Mouse (Mus musculus) midbrain, embryonic 10.5 days (tissue): ENCODE measurements around the gene Caln1. TPM values are rescaled to one million over a fixed set of nuclear protein-coding genes. Genes with fewer than 3 reads are reported as not detected.
A peak's percentile ranks its signal among the peaks of the same experiment; 100 is the strongest.

Source experiments
- DNase-seq: peaks from one replicate; pipeline ENCODE4 v3.0.0-alpha.2; 2017; ENCODE audit warnings: low spot score
- H3K27ac ChIP-seq: fragments of 300-500 bp; sonication (generic); replicated peaks from 2 replicates; pipeline ENCODE4 v1.5.1; 2016; ENCODE audit warnings: mild to moderate bottlenecking
- H3K27me3 ChIP-seq: fragments of 300-500 bp; sonication (generic); 2 replicates; pipeline ENCODE4 v1.6.1; 2016; ENCODE audit warnings: low read depth, mild to moderate bottlenecking; ENCODE audit not compliant: poor library complexity, severe bottlenecking
- H3K36me3 ChIP-seq: fragments of 300-500 bp; sonication (generic); 2 replicates; pipeline ENCODE4 v1.6.1; 2016; ENCODE audit warnings: mild to moderate bottlenecking, moderate library complexity
- H3K4me1 ChIP-seq: fragments of 300-500 bp; sonication (generic); 2 replicates; pipeline ENCODE4 v1.6.1; 2016
- H3K4me3 ChIP-seq: fragments of 300-500 bp; sonication (generic); 2 replicates; pipeline ENCODE4 v1.5.1; 2016; ENCODE audit warnings: mild to moderate bottlenecking, moderate library complexity
- H3K9me3 ChIP-seq: fragments of 300-500 bp; sonication (generic); replicated peaks from 2 replicates; pipeline ENCODE4 v1.6.1; 2016; ENCODE audit warnings: mild to moderate bottlenecking
- WGBS: fragments of 180-500 bp; shearing (Covaris S2); methylation state at CpG from one replicate; pipeline ENCODE4 v1.1.7; 2016; 5-methylcytosine and 5-hydroxymethylcytosine counted together
- polyA plus RNA-seq: library from polyadenylated mRNA; unstranded; fragments of >200 nt; fragmentation: Nextera tagmentation; extraction: Ambion mirVana; gene quantifications from 2 replicates; pipeline ENCODE4 v1.2.1, GENCODE M21; 2016

The Caln1 gene
- polyA plus RNA-seq, 1 experiment from 2014 or later = 0.33 TPM

DNA sequence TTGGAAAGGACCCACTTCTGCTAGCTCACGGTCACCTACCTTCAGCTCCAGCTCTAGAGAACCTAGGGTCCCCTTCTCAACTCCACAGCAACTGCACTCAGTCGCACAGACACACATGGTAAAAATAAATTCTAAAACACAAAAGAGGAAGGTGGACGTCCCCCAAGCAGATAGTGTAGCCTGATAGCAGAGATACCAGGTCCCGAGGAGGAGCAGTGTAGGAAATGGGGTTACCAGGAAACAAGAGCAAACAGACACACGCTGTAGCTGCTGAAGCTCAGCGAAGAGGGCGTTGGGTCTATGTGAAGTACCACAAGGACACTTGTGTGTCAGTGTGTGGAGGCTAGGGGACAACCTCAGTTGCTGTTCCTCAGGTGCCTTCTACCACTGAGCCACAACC is 24.3 kb upstream of the Caln1 start:
- H3K4me3 ChIP-seq = no peak overlapping the region
- peaks cover 44% of the 10 kb centered on the region for H3K36me3 ChIP-seq
- no peak for DNase-seq
- peaks cover 11% of the 10 kb centered on the region for H3K9me3 ChIP-seq
- no peaks in the 10 kb centered on the region for H3K27me3 ChIP-seq
- 94% methylated on average over 7 of the region's 7 CpGs for WGBS
- H3K4me1 ChIP-seq = no peaks in the 10 kb centered on the region
- no peak overlapping the region for H3K27ac ChIP-seq

DNA sequence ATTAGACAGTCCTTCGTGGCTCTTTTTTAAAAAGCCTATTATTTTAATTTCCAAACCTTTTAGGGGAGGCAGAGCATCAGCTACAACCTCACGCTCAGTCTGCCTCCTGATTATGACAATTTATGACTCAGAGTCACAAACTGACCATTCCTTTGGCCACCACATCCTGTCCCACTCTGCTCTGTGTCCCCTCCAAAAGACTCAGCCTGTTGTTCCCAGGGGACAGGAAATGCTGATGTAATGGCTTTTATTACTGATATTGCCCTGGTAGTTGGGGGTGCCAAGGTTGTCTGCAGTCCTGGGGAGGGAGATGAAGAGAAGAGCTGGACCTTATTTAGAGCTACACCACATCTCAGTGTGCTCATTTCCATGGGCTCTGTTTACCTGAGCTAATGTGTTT is 23.4 kb upstream of the Caln1 start:
- H3K4me1 ChIP-seq = no peaks in the 10 kb centered on the region
- H3K9me3 ChIP-seq = peaks cover 11% of the 10 kb centered on the region
- peaks cover 36% of the 10 kb centered on the region for H3K36me3 ChIP-seq
- no peak overlapping the region for H3K4me3 ChIP-seq
- 97% methylated on average over 2 of the region's 2 CpGs for WGBS
- no peaks in the 10 kb centered on the region for H3K27me3 ChIP-seq
- no peak overlapping the region for H3K27ac ChIP-seq
- no peak for DNase-seq

DNA sequence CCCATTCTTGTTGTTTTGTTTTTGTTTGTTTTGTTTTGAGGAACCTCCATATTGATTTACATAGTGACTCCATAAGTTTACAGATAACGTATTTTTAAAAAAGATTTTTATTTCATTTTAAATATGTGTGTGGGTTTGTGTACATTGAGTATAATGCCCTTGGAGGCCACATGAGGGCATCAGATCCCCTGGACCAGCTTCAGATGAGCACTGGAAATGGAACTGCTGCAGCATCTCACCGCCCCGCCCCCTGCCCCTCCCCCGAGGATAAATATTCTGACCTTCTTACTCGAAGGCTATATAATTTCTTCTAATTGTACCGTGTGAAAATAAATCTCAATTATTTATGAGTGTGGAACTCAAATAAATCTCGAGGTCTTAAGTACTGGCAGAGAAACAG is 14.0 kb upstream of the Caln1 start:
- no peak for DNase-seq
- 68% methylated on average over 7 of the region's 7 CpGs for WGBS
- Histone ChIP-seq H3K4me3 (no peak overlapping the region), H3K9me3 (no peaks in the 10 kb centered on the region), H3K4me1 (no peaks in the 10 kb centered on the region), H3K27ac (no peak overlapping the region), H3K27me3 (no peaks in the 10 kb centered on the region), H3K36me3 (no peaks in the 10 kb centered on the region)

DNA sequence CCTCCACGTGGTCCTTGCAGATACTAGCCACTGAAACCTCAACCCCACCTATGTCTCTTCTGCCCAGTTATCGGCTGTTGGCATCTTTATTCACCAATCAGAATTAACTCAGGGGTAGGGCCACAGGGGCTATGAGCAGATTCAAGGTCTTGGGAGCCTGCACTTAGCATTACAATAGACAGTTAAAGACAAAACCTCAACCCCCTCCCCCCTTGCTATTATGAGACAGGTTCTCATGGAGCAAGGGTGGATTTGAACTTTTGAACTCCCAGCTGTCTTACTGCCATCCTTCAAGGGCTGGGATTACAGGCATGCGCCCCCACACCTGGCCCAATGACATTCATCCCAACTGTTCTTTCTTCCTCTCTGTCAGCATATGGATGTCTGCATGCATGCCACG is 6.1 kb upstream of the Caln1 start:
- Histone ChIP-seq H3K4me1 (peaks cover 21% of the 10 kb centered on the region), H3K4me3 (no peak overlapping the region), H3K27ac (no peak overlapping the region), H3K9me3 (no peaks in the 10 kb centered on the region), H3K36me3 (no peaks in the 10 kb centered on the region), H3K27me3 (no peaks in the 10 kb centered on the region)
- 70% methylated on average over 4 of the region's 4 CpGs for WGBS
- DNase-seq = no peak

DNA sequence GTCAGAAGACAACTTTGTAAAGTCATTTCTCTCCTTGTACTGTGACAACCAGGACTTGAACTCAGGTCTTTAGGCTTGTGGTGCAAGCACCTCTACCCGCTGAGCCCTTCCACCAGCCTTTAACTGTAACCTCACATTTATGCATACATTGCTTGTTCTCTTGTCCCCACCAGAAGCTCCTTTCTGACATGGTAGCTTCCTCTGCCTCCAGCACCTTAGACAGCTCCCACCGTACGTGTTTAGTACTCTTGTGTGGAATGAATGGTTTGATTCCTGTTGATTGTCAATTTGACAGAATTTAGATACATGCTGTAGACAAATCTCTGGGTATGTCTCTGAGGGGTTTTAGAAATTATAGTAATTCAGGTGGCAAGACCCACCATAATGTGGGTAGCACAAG is 5.5 kb upstream of the Caln1 start:
- Histone ChIP-seq H3K4me1 (peaks cover 21% of the 10 kb centered on the region), H3K27me3 (no peaks in the 10 kb centered on the region), H3K27ac (no peak overlapping the region), H3K36me3 (no peaks in the 10 kb centered on the region), H3K4me3 (no peak overlapping the region), H3K9me3 (no peaks in the 10 kb centered on the region)
- DNase-seq = no peak
- 55% methylated on average over 3 of the region's 3 CpGs for WGBS

DNA sequence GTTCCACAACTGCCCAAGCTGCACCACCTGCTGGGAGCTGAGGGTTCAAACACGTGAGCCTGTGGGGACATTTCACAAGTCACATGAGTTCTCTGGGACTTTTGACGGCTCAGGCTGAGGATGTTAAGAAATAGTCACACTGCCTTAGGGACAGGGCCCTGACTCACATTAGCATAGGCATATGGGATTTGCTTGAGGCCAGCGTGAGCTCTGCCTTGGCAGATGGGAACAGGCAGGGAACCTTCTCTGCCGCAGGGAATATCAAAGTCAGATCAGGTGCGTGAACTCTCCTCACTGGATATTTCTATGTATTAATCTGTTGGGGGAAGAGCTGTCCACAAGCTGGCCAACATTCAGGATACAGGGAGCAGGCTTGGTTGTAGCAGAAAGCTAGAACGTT is 1.0 kb upstream of the Caln1 start:
- 82% methylated on average over 6 of the region's 6 CpGs for WGBS
- no peaks in the 10 kb centered on the region for H3K9me3 ChIP-seq
- peaks cover under 1% of the 10 kb centered on the region; the same call in 1 of the 2 replicates for H3K4me1 ChIP-seq
- no peaks in the 10 kb centered on the region for H3K36me3 ChIP-seq
- no peak for DNase-seq
- no peak overlapping the region for H3K27ac ChIP-seq
- H3K4me3 ChIP-seq = no peak overlapping the region
- no peaks in the 10 kb centered on the region for H3K27me3 ChIP-seq

DNA sequence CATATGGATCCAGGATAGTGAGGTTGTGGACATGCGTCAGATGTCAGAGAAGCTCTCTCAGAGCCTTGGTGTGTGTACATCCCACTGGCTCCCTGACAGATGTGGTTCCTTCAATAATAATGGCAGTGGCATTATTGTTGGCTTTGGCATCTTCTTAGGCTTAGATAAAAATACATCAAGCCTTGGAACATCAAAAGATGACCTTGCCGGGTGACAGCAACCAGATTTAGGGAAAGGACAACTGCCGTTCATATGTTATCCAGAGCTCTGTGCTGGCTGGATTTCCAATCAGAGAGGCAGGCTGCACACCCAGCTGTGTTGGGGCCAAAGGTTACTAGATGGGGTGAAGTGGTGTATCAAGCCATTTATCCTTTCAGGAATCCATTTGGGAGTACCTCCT is 6.2 kb downstream of the Caln1 start:
- 87% methylated on average over 3 of the region's 3 CpGs for WGBS
- Histone ChIP-seq H3K27ac (no peak overlapping the region), H3K9me3 (no peaks in the 10 kb centered on the region), H3K4me1 (no peaks in the 10 kb centered on the region), H3K4me3 (no peak overlapping the region), H3K27me3 (no peaks in the 10 kb centered on the region), H3K36me3 (no peaks in the 10 kb centered on the region)
- no peak for DNase-seq

DNA sequence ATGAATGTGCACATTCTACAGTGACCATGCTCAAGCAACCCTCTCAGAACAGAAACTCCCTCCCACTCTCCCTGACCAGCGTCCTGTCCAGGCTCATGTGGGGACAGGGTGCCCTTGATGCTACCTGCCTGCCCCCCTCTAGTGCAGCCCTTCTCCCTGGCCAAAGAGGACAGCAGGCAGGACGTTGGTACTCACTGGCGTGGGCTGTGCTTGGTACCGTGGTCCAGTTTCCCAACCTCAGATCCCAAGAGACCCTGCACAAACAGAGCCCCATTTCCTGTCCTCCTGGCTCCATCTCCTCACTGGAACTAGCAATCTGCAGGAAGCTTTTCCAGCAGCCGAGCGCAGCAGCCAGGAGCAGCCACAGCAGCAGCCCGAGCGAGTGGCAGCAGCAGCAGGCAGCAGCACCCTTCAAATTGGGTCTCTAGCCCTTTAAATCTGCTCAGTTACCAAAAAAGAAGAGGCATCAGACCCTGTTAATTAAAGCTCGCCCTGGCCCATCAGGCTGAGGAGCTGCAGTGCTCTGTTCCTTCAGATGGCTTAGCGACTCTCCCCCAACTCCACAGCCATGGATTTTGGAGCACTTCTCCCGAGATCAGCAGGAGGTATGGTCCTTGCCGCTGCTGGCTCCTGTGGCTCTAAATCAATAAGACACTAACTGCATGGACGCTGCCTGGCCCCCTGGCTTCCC is 15.1 kb downstream of the Caln1 start, which contains the start of gene A330070K13Rik:
Gene A330070K13Rik (minus strand): TSS at position 410 of the 691 bp plus-strand sequence.
- DNase-seq = no peak
- Histone ChIP-seq H3K27ac (no peak within 1 kb of the TSS), H3K9me3 (no peaks in the 10 kb centered on the region), H3K27me3 (no peaks in the 10 kb centered on the region), H3K36me3 (no peaks in the 10 kb centered on the region), H3K4me3 (peak within 1 kb of the TSS; percentile 28), H3K4me1 (peaks cover 22% of the 10 kb centered on the region)
- 11% methylated on average over 13 of the region's 13 CpGs for WGBS

DNA sequence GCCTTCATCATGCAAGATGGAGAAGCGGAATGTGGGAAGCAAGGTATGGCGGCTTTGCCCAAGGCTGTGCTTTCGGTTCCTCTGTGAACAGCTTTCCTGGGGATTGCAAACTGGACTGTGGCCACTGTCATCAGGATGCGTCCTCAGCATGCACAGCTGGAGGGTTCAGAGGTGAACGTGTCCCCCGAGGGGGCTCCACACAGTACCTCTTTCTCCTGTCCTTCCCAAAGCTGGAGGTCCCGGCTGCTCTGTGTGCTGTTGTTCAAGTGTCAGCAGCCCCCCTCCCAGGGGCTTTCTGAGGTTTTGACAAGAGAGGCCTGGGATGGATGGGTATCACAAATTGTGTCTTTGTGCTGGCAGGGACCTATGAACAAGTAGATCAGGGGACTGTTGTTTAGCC is 17.2 kb downstream of the Caln1 start:
- peak; percentile 16 for DNase-seq
- H3K36me3 ChIP-seq = no peaks in the 10 kb centered on the region

DNA sequence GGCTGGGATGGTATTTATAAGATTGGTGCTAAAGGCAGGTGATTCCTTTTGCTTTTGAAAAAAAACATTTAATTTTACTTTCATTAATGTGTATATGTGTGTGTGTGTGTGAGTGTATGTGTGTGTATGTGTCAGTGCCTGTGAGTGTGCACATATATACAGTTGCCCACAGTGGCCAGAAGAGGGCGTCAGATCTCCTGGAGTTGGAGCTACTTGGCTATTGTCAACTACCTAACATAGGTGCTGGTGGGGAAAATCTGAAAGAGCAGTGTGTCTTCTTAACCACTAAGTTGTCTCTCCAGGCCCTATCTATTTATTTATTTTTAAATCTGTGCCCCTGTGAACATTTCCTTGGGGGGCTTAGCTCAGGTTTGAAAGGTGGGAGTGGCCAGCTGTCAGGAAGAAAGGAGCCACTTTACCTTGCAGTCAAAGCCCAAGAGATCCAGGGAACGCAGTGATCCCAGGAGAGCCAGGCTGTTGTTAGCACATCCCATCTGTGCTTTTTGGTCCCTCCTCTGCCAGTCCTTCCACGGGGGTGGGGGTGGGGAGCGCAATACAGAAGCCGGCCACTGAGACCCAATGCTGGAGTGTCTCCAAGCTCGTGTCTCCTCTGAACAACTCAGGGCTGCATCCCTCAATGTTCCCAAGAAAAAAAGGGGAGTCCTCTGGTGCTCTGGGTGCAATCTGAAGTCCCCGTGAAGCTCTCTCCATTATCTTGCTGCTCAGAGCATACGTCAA is 24.5 kb downstream of the Caln1 start:
- no peaks in the 10 kb centered on the region for H3K27me3 ChIP-seq
- 60% methylated on average over 8 of the region's 8 CpGs for WGBS
- DNase-seq = no peak
- H3K9me3 ChIP-seq = no peaks in the 10 kb centered on the region
- no peaks in the 10 kb centered on the region for H3K36me3 ChIP-seq
- no peak overlapping the region for H3K27ac ChIP-seq
- no peak overlapping the region for H3K4me3 ChIP-seq
- H3K4me1 ChIP-seq = peaks cover 4% of the 10 kb centered on the region; the same call in 1 of the 2 replicates

More for the DNA sequence above, 17.2 kb downstream of the Caln1 start:
- Histone ChIP-seq H3K27me3 (no peaks in the 10 kb centered on the region), H3K4me1 (peaks cover 22% of the 10 kb centered on the region), H3K4me3 (no peak overlapping the region), H3K9me3 (no peaks in the 10 kb centered on the region), H3K27ac (no peak overlapping the region)
- WGBS = 64% methylated on average over 7 of the region's 7 CpGs

DNA sequence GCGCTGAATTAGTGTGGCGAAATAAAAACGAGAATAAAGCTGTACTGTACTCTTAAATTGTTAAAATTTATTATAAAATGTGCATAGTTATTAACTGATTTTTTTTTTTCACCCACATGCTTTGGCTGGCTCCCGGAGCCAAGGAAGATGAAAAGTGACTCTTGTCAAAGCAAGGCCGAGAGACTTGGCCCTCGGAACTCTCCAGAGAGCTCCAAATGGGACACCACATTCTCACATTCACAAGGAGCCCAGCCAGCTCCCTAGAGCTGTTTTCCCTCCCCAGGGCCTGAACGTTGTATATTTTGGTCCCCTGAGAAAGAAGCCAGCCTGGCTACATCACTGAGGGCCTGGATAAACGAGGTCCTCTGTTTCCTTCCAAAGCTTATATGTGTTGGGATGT is 25.1 kb downstream of the Caln1 start:
- H3K27me3 ChIP-seq = no peaks in the 10 kb centered on the region
- WGBS = 84% methylated on average over 8 of the region's 8 CpGs
- no peaks in the 10 kb centered on the region for H3K36me3 ChIP-seq
- H3K4me1 ChIP-seq = peaks cover 4% of the 10 kb centered on the region; the same call in 1 of the 2 replicates
- H3K27ac ChIP-seq = no peak overlapping the region
- H3K9me3 ChIP-seq = no peaks in the 10 kb centered on the region
- H3K4me3 ChIP-seq = no peak overlapping the region
- no peak for DNase-seq

DNA sequence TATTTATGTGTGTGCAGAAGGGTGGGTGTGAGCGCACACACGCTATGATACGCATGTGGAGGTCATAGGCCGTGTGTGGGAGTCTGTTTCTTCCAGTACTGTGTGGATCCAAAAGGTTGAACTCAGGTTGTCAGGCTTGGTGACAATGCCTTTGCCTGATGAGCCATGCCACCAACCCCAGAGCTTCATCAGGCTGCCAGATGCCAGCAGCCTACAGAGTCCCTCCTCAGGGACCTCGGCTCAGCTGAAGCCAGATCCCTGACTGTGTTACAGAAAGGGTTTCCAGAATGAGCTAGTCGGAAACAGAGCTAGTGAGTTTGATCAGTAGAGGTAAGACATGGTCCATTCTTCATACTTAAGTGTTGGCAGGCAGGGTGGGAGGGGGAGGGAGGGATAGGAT is 25.9 kb downstream of the Caln1 start:
- Histone ChIP-seq H3K36me3 (no peaks in the 10 kb centered on the region), H3K27me3 (no peaks in the 10 kb centered on the region), H3K9me3 (no peaks in the 10 kb centered on the region), H3K4me3 (no peak overlapping the region), H3K27ac (no peak overlapping the region), H3K4me1 (peaks cover 4% of the 10 kb centered on the region; the same call in 1 of the 2 replicates)
- DNase-seq = no peak
- WGBS = 78% methylated on average over 6 of the region's 6 CpGs
